Mouse (Mus musculus) testis, postnatal 10 days (tissue): ENCODE results near the gene Kank2.
"Not testable (repeated sequence)": the region's sequence is repeated elsewhere in the genome, so short reads cannot be mapped to it uniquely, and the experiment has no call there.

Source experiments
- DNase-seq: peaks from one replicate; pipeline ENCODE4 v3.0.0; 2021; ENCODE audit warnings: low spot score

Gene Kank2

DNA sequence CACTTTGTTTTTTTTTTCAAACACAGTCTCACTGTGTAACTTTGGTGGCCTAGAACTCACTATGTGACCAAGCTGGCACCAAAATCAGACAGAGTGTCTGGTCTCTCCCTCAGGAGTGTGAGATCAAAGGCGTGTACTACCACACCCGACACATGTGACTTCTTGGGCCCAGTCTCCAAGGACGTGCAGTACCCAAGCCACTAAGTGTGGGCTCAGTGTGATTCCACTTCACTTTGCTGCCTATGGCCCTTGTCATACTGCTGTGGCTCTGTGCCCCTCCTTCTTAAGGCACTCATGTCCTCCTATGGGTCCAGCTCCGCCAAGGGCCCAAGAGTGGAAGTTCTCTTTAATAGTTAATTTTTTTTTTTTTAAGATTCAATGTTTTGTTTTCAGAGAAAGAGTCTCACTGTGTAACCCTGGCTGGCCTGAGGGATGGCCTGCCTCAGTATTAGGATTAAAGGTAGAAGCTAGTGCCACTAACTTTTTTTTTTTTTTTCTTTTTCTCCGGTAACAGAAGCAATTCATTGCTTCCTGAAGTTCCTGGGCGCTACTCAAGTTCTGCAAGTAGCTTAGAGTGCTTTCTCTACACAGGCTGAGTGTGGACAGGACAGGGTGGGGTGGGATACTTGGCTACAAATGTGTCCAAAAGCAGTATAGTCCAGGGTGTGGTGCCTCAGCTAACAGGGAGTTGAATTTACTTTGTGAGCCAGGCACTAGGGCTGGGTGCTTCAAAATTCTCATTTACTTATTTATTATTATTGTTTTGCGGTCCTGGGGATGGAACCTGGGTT, 13.8 kb downstream of the Kank2 start:
- DNase-seq = no peak

DNA sequence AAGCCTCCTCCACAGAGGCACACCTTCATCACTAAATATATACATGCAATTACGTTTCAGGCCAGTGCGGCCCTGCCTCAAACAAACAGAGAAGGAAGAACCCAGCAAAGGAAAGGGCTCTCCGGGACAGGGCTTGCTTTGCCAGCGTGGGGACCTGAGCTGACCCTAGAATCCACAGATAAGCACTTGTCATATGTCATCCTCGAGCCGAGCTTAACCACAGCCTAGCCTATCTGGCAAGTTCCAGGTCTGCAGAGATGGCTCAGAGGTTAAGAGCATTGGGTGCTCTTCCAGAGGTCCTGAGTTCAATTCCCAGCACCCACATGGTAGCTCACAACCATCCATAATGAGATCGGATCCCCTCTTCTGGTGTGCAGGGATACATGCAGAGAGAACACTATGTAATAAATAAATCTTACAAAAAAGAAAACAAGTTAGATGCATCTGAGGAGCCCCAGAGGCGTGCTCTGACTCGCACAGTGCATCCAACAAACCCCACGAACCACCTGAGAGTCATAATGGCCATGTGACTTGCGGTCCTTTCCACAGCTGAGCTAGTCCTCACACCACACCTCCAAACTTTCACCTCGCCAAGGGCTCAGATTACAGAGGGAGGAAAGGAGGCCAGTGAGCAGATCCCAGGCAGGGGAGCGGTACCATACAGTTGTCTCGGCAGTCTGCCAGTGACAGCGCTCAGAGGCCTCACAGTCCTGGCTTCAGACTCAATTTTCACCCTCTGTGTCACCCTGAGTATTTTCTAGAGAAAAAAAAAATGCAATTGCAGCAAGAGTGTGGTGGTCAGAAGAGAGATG, 16.7 kb downstream of the Kank2 start:
- DNase-seq = no peak

DNA sequence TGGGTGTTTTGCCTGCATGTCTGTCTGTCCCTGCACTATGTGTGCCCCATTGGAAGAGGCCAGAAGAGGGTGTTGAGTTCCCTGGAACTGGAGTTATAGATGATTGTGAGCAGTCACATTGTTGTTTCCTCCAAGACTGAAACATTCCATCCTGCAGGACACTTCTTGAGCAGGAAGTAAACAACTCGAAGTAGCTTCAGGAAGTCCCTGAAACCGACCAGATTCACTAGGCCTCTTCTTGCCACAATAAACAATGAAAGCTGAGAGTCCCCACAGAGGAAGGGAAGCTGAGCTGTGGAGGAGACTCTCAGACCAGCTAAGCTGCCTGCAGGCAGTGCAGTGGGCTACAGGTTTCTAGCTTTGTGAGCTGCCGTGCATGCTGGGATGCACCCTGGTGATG, 20.8 kb downstream of the Kank2 start:
- DNase-seq = no peak

DNA sequence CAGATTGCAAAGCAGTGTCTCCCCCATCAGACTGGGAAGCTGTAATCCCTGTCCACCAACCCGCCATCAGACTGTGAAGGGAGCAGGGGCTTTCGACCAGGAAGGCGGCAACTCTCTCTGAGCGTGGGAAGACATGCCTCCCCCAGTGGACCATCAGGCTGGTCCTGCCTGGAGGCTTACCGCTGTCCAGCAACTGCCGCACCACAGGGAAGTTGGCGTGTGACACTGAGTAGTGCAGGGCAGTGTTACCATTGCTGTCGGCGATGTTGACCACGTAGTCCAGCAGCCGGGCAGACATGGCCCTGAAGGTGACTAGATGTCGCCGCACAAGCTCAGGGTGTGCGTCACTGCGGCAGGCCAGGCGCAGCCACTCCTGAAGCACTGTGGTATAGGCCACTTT, 24.2 kb downstream of the Kank2 start:
- DNase-seq = peak; percentile 38

DNA sequence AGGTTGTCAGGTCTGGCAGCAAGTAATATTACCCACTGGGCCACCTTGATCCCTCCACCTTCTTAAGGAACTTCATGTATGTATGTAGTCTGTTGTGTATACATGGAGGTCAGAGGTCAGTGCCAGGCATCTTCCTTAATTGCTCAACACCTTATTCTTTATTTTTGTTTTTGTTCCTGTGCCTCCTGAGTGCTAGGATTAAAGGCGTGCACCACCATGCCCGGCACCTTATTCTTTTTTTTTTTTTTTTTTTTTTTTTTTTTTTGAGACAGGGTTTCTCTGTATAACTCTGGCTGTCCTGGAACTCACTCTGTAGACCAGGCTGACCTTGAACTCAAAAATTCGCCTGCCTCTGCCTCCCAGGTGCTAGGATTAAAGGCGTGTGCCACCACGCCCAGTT, 25.1 kb downstream of the Kank2 start:
- not testable (repeated sequence) for DNase-seq

DNA sequence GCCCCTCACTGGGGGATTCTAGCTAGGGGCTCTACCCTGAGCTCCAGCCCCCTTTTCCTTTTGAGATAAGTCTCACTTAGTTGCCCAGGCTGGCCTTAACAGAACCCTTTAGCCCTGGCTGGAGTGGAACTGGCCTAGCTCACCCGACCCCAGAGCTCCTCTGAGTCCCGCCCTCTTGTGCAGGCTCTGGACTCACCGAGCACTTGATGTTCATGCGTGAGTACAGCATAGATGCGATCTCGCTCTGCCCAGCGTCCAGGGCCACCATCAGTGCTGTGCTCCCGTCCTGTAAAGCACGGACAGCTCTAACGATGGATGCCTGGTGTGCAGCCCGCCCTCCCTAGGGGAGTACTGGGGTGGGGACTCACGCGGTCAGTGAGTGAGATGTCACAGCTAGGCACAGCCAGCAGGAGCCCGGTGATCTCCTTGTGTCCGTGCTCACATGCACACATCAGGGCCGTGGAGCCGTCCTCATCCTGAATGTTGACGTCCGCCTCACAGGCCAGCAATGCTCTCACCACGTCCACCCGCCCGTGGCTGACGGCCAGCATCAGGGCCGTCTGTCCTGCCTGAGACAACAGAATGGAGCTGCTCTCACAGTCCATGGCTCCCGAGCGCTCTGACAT, 28.9 kb downstream of the Kank2 start:
- DNase-seq = peak; percentile 68

DNA sequence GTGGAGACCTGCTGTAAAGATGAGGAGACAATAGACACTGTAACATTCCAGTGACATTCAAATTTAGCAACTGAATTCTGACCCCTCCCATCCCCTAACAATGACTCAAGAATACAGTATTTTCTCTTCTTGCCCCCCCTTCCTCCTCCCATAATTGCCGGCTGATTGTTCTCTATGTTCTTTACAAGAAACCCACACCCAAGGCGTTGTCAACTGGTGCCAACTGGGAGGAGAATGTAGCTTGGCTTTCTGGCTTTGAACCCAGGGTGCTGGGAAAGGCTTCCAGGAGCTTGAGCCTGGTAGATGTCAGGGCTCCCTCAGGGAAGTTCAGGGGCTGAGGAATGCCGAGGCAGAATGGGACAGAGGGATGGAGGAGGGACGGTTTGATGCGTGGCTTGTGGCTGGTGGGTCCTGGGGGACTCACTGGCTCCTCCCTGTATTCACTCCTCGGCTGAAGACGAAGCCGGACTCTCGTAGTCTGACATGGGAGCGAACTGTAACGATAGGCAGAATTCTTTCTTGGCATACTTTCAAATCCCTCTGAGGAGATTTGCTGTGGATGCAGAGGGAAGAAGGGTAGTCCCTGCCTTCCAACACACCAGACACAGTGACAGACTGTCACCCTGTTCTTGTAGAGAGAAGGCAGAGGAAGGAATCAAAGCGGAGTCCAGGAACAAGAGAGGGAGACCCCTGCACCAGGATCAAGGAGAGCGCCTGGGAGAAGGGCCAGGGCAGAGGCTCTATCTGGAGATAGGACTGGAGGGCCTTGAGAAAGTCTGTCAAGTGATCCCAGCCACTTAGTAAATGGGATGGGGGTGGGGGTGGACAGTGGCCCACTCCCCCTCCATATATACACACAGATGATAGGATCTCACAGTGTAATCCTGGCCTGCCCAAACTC, 29.8 kb downstream of the Kank2 start:
- DNase-seq = peak; percentile 59

DNA sequence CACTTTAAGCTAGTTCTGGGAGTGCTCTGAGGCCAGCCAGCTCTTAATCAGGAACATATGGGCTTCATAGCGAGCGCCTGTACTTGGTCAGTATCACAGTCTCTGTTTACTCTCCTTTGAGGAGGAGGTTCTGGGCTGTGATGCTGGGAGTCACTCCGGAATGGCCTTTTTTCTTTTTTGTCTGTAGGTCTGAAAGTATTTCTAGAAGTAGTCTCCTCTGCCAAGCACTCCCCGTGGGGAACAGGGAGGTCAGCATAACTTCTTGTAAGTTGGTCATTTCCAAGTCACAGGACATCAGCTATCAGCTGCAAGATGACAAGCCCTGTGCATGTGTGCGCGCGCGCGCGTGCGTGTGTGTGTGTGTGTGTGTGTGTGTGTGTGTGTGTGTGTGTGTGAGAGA, 30.6 kb downstream of the Kank2 start:
- peak; percentile 60 for DNase-seq

DNA sequence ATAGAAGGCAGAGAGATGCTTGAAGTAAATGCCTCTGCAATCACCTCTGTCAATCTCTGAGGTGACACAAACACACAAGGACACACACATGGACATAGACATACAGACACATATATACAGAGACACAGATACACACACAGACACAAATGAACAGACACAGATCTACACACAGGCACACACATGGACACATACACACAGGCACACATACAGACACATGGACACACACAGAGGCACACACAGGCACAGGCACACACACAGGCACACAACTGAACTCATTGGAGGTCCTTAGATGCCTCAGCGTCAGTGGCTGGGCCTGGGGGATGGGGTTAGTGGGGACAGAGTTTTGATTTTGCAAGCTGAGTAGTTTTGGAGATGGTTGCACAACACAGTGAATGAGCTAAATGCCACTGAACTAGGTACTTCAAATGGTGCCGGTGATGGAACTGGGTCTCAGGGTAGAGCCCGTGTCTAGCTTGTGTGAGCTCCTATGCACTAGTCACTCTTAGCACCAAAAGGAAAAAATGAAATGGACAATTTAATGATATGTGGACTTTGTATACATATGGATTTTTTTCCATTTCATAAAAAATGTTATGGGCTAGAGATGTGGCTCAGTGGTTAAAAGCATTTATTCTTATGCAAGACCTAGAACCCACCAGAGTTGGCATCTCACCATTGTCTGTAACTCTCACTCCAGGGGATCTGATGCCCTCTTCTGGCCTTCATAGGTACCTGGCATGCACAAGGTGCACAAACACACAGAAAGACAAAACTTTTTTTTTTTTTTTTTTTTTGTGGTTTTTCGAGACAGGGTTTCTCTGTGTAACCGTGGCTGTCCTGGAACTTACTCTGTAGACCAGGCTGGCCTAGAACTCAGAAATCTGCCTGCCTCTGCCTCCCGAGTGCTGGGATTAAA, 34.2 kb downstream of the Kank2 start:
- DNase-seq = no peak

DNA sequence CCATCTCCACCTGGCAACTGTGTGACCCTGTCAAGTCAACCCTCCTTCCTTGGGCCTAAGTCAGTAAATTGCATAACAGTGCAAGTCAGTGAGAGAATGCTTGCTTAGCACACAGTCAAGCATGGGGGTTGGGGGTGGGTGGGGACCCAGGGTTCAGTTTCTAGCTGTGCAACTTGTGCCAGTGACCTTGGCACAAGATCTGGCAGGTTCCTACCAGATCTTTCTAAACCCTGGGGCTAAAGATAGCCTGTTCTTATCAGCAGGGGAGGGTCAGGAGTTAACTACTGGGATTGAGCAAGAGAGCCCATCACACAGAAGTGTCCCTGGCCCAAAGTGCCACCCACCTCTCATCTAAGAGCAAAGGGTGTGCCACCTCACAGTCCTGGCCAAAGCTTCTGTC, 36.4 kb downstream of the Kank2 start:
- DNase-seq = no peak

DNA sequence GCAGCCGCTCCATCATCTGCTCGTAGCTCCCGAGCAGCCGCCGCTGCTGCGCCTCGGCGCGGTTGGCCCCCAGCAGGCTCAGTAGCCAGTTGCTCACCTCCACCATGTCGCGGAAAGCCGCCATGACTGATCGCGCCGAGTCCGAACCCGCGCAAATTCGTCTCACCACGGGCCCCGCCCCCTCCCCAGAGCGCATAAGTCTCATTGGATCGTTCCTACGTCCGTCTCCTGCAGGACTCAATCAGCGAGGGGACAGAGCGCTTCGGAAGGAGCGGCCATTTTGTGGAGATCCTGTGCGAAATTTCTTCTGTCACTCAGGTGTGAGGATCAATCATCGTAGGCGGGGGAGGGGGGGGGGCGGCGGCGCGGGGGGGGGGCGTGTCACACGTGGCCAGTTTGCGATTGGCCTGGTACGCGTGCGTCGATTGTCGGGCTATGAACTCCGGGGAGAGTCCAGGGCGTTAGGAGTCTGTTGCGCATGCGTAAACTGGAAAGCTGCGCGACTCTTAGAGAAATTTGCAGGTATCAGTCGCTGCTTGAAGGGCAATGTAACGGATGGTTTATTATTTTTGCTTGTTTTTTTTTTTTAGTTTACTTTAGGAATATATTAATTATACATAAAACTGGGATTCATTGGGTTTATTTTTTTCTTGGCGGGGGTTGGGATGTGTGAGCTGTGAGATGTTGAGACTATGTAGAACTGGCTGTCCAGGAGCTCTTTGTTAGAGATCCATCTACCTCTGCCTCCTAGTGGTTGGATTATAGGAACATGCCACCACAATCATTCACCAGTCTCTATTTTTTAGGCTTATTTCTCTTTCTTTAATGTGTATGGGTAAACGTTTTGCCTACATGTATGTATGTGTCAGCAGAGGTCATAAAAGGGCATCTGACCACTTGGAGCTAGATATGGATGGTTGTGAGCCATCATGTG, 38.1 kb downstream of the Kank2 start, which contains the start of gene Spc24:
Gene Spc24, minus strand, starts transcription at position 149 of the 934 bp plus-strand sequence.
- DNase-seq = peak; percentile 97

DNA sequence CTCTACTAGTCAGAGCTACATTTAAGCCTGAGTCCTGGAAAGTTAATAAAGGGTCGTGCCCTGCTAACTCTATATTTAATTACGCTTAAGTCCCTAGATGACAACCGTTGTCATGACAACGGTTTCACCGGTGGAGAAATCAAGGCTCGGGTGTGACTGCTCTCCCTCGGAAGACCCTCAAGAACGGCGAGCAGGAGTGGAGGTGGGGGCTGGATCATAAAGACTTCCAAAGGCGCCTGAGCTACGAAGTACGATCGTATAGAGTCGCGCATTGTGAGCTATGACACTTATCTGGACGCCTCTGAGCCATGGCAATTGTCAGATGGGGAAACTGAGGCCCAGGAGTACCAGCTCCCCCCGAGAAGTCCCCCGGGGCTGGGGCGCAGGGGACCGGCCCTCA, 38.8 kb downstream of the Kank2 start:
- no peak for DNase-seq

DNA sequence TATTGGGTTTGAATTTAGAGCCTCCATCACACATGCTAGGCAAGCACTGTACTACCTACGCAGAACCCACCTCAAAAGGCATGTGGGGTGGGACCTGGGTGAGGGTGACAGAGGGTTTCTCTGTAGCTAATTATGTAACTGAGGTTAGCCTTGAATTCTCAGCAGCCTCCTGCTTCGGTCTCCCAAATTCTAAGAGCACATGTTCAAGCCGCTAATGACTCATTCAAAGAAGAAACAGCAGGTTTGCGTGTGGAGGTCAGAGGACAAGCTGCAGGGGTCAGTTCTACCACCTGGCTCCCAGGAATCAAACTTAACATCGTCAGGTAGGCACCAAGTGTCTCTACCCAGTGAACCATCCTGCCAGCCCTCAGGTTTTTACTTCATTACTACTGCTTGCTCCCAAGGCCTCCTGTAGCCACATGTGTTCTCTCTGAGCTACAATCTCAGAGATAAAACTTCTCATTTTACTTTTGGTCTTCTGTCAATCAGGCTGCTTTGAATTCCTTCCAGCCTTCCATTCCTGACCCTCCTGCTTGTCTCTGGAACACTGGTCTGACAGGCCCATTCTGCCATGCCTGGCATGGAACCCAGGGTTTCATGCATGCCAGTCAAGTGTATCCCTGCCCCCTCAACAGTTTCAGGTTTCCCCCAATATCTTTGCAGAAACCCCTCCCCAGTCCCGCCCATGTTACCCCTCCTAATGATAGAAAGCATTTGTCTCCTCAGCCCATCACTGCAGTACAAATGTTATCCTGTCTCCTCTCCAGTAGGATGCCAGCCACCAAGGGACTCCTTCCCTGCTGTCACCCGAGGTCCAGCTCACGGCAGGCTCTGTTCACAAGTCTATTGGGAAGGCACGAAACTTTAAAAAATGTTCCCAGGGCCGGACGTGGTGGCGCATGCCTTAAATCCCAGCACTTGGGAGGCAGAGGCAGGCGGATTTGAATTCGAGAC, 39.7 kb downstream of the Kank2 start:
- no peak for DNase-seq

DNA sequence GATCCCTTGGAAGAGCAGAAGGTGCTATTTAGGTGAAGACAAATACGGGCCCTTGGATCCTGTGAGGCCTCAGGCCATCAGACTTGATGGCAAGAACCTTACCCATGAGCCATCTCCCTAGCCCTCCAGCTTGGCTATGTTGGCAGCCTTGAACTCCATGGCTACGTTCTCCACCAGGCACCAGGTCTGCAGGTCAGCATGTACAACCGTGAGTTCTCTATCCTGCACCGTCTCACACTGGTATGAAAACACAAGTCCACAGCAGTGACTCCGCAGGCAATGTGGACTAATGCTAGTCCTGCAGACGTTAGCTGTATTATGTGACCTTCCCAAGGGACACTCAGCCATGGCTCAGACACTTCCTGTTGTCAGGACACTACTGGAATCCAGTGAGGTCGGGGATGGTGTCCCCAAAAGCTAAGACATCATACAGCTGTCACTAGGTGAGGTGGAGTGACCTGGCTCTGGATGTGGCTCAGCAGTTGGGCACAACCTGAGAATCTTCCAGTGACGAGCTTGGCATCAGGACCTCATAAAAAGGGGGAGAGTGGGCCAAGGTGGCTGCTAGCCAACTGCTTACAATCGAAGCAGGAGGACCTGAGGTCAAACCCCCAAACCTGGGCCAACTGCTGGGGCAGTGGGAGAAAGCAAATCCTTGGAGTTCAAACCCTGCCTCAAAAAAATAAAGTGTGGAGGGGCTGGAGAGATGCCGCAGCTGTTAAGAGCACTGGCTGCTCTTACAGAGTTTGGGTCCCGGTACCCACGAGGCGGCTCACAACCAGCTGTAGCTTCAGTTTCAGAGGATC, 43.8 kb downstream of the Kank2 start:
- no peak for DNase-seq

DNA sequence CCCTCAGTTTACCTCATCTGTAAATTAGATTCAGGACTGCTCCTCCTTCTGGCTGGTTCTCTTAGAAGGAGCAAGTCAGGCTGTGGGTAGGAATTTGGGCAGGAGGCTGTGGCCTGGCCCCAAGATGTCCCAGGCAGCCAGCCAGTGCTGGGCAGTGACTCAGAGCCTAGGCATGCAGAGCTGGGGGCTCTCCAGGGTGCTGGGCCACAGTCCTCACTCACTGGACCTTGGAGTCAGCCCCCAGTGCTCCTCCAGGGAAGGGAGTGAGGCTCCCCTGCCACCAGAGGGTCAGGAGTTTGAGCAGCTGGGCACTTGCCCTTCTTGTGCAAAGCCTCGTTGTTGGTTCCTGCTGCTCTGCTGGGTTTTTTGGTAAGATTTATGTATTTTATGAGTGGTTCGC, 44.5 kb downstream of the Kank2 start:
- peak; percentile 77 for DNase-seq

DNA sequence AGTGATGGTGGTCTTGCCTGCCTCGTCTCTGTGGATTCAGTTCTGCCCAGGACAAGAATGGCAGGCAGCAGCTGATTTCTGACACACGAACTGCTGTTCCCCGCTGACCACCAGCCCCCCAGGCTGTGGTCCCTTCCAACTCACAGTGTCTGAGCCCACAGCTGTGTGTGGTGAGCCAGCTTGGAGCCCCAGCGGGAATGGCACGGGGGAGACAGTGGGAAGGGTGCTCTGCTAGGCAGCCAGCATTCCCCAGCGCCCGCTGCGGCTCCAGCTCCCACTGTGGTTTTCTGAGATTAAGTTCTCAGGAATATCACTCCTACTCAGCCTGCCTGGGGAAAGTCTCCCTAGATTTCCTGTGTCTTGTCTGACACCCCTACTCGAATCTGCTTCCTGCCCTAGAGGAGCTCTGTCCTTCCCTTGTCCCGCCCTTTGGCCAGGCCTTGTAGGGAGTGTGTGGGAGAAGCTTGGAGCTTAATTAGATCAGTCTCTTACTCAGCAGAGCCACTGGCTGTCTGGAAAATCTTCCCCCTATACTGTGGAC, 46.2 kb downstream of the Kank2 start:
- DNase-seq = peak; percentile 66

DNA sequence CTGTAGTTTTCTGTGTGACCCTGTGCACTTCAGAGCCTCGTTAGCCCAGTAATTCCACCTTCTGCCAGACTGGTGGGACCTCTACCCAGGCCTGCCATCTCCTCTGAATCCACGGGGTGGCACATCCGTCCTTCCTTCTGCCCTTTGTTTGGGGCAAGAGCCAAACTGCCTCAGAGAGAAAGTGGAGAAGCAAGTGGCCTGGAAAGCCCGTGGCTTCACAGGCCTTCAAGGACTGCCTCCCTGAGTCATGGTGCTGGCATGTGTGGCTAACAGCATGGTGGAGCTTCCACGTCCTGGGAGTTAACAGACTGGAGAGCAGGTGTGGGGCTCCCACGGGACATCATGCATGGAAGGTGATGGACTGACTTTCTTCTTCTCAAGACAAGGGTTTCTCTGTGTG, 47.2 kb downstream of the Kank2 start:
- DNase-seq = peak; percentile 66
